Mouse (Mus musculus): Measurements from ENCODE around the gene Mylk2. TPM values are rescaled to one million over a fixed set of nuclear protein-coding genes. Genes with fewer than 3 reads are reported as not detected.

Gene Mylk2
- polyA plus RNA-seq, 1 experiment: not detected

DNA sequence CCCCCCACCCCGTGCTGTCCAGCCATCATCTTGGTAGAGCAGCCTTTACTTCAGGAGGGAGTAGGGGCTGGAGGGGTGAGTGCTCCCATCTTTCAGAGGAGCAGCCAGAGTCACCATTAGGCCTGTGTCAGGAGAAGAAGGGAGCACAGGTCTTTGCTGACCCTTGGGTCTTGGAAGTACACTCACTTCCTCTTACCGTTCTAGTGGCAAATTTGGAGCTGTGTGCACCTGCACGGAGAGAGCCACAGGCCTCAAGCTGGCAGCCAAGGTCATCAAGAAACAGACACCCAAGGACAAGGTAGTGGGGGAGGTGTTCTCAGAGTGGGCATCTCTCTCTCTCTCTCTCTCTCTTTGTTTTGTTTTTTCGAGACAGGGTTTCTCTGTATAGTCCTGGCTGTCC, 4.3 kb downstream of the Mylk2 start:
- H3K4me3 ChIP-seq (replicated peaks; ENCODE audit: insufficient read depth, low read depth, low read length): no peak overlapping the region
- DNase-seq: no peak
- TF ChIP-seq POLR2A (IDR thresholded peaks at IDR 0.05; ENCODE audit: borderline replicate concordance, insufficient read depth, low read length) (no peak), CTCF (IDR thresholded peaks at IDR 0.05; ENCODE audit: borderline replicate concordance, insufficient read depth, low read depth, low read length) (no peak)
- no peak overlapping the region for H3K27ac ChIP-seq (ENCODE audit: insufficient read depth, low read length)
- 79% methylated on average over 4 of the region's 4 CpGs for WGBS
- peaks cover 14% of the 10 kb centered on the region for H3K4me1 ChIP-seq (ENCODE audit: control insufficient read depth, insufficient read depth, low read length)
- H3K27me3 ChIP-seq (ENCODE audit: control insufficient read depth, insufficient read depth, low read length): no peaks in the 10 kb centered on the region

DNA sequence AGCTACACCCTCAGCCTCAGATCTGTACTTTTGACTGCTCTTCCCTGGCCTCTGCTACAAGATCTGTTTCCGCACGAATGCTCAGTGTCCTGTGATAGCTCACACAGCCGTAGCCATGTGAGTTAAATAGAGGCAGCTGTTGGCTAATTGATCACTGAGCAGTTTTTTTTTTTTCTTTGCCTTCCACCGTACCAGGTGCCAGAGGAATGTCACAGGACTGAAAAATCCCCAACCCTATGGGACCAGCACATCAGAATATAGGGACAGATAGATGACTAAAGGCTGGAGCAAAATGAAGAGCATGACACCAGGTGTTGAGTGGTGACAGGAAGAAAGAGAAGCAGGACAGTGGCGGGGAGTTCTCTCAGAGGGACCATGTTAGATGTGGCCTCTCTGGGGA, 5.0 kb downstream of the Mylk2 start:
- DNase-seq: no peak

DNA sequence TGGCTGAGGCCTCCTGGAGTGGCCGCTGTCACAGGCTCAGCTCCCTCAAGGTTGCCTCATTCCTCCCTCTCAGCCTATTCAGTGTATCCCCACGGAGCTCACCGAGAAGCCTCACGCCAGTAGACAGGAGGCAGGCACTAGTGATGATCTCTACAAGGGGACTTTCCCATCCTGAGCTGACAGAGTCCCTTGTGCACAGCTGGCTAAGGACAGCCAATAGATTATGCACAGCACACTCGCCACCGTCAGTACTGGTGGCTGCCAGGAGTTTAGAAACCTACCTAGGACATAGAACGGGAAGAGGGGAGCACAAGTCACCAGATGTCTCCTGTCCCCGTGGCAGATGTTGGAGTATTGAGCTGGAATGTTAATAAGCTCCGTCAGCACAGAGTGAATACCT, 6.5 kb downstream of the Mylk2 start:
- H3K27me3 ChIP-seq (ENCODE audit: control insufficient read depth, insufficient read depth, low read length): no peaks in the 10 kb centered on the region
- peaks cover 10% of the 10 kb centered on the region for H3K4me1 ChIP-seq (ENCODE audit: control insufficient read depth, insufficient read depth, low read length)
- no peak for TF ChIP-seq POLR2A (IDR thresholded peaks at IDR 0.05; ENCODE audit: borderline replicate concordance, insufficient read depth, low read length)
- TF ChIP-seq CTCF (IDR thresholded peaks at IDR 0.05; ENCODE audit: borderline replicate concordance, insufficient read depth, low read depth, low read length): no peak
- WGBS: 56% methylated on average over 9 of the region's 9 CpGs
- no peak overlapping the region for H3K4me3 ChIP-seq (replicated peaks; ENCODE audit: insufficient read depth, low read depth, low read length)
- DNase-seq: no peak
- H3K27ac ChIP-seq (ENCODE audit: insufficient read depth, low read length): no peak overlapping the region

More for the DNA sequence above, 5.0 kb downstream of the Mylk2 start:
- Histone ChIP-seq H3K4me3 (replicated peaks; ENCODE audit: insufficient read depth, low read depth, low read length) (no peak overlapping the region), H3K27me3 (ENCODE audit: control insufficient read depth, insufficient read depth, low read length) (no peaks in the 10 kb centered on the region), H3K4me1 (ENCODE audit: control insufficient read depth, insufficient read depth, low read length) (peaks cover 9% of the 10 kb centered on the region), H3K27ac (ENCODE audit: insufficient read depth, low read length) (no peak overlapping the region)
- TF ChIP-seq POLR2A (IDR thresholded peaks at IDR 0.05; ENCODE audit: borderline replicate concordance, insufficient read depth, low read length) (no peak), CTCF (IDR thresholded peaks at IDR 0.05; ENCODE audit: borderline replicate concordance, insufficient read depth, low read depth, low read length) (no peak)
- 72% methylated on average over 5 of the region's 5 CpGs for WGBS

- no peak for DNase-seq
- 31% methylated on average over 7 of the region's 7 CpGs for WGBS
- peaks cover 24% of the 10 kb centered on the region for H3K4me1 ChIP-seq (ENCODE audit: control insufficient read depth, insufficient read depth, low read length)
- no peak for TF ChIP-seq POLR2A (IDR thresholded peaks at IDR 0.05; ENCODE audit: borderline replicate concordance, insufficient read depth, low read length)
- TF ChIP-seq CTCF (IDR thresholded peaks at IDR 0.05; ENCODE audit: borderline replicate concordance, insufficient read depth, low read depth, low read length): no peak
- H3K27me3 ChIP-seq (ENCODE audit: control insufficient read depth, insufficient read depth, low read length): no peaks in the 10 kb centered on the region
- H3K4me3 ChIP-seq (replicated peaks; ENCODE audit: insufficient read depth, low read depth, low read length): no peak overlapping the region
- H3K27ac ChIP-seq (ENCODE audit: insufficient read depth, low read length): no peak overlapping the region
Observed at GRCm38 (mm10) chr2:152922376-152922775, 11.2 kb downstream of the Mylk2 start.

- Histone ChIP-seq H3K4me3 (replicated peaks; ENCODE audit: insufficient read depth, low read depth, low read length) (no peak overlapping the region), H3K27ac (ENCODE audit: insufficient read depth, low read length) (peak overlapping the region; percentile 32; the same call in 1 of the 2 replicates), H3K27me3 (ENCODE audit: control insufficient read depth, insufficient read depth, low read length) (no peaks in the 10 kb centered on the region), H3K4me1 (ENCODE audit: control insufficient read depth, insufficient read depth, low read length) (peaks cover 24% of the 10 kb centered on the region)
- no peak for TF ChIP-seq CTCF (IDR thresholded peaks at IDR 0.05; ENCODE audit: borderline replicate concordance, insufficient read depth, low read depth, low read length)
- TF ChIP-seq POLR2A (IDR thresholded peaks at IDR 0.05; ENCODE audit: borderline replicate concordance, insufficient read depth, low read length): no peak
- DNase-seq: peak; percentile 64 to 79
- WGBS: 23% methylated on average over 3 of the region's 3 CpGs
Observed at GRCm38 (mm10) chr2:152923621-152924020, 12.5 kb downstream of the Mylk2 start.

- WGBS: 39% methylated on average over 8 of the region's 8 CpGs
Observed at GRCm38 (mm10) chr2:152924128-152924527, 13.0 kb downstream of the Mylk2 start.

GRCm38 (mm10) chr2:152924543-152924942, 13.4 kb downstream of the Mylk2 start:
- Histone ChIP-seq H3K27ac (ENCODE audit: insufficient read depth, low read length) (no peak overlapping the region), H3K27me3 (ENCODE audit: control insufficient read depth, insufficient read depth, low read length) (no peaks in the 10 kb centered on the region), H3K4me1 (ENCODE audit: control insufficient read depth, insufficient read depth, low read length) (peaks cover 24% of the 10 kb centered on the region), H3K4me3 (replicated peaks; ENCODE audit: insufficient read depth, low read depth, low read length) (no peak overlapping the region)
- WGBS: 94% methylated on average over 5 of the region's 5 CpGs
- no peak for DNase-seq
- TF ChIP-seq CTCF (IDR thresholded peaks at IDR 0.05; ENCODE audit: borderline replicate concordance, insufficient read depth, low read depth, low read length): no peak
- no peak for TF ChIP-seq POLR2A (IDR thresholded peaks at IDR 0.05; ENCODE audit: borderline replicate concordance, insufficient read depth, low read length)

More at GRCm38 (mm10) chr2:152924128-152924527, 13.0 kb downstream of the Mylk2 start:
- Histone ChIP-seq H3K4me3 (replicated peaks; ENCODE audit: insufficient read depth, low read depth, low read length) (no peak overlapping the region), H3K27me3 (ENCODE audit: control insufficient read depth, insufficient read depth, low read length) (no peaks in the 10 kb centered on the region), H3K27ac (ENCODE audit: insufficient read depth, low read length) (0 out of 2 replicates have a peak overlapping the region, but pooled peaks have one; percentile 32), H3K4me1 (ENCODE audit: control insufficient read depth, insufficient read depth, low read length) (peaks cover 24% of the 10 kb centered on the region)
- no peak for DNase-seq
- TF ChIP-seq CTCF (IDR thresholded peaks at IDR 0.05; ENCODE audit: borderline replicate concordance, insufficient read depth, low read depth, low read length) (no peak), POLR2A (IDR thresholded peaks at IDR 0.05; ENCODE audit: borderline replicate concordance, insufficient read depth, low read length) (no peak)

- no peak overlapping the region for H3K27ac ChIP-seq (ENCODE audit: insufficient read depth, low read length)
Observed at GRCm38 (mm10) chr2:152925189-152925872, 14.2 kb downstream of the Mylk2 start.

More at GRCm38 (mm10) chr2:152925189-152925872, 14.2 kb downstream of the Mylk2 start:
- DNase-seq: no peak
- TF ChIP-seq CTCF (IDR thresholded peaks at IDR 0.05; ENCODE audit: borderline replicate concordance, insufficient read depth, low read depth, low read length): no peak
- no peak for TF ChIP-seq POLR2A (IDR thresholded peaks at IDR 0.05; ENCODE audit: borderline replicate concordance, insufficient read depth, low read length)
- no peaks in the 10 kb centered on the region for H3K27me3 ChIP-seq (ENCODE audit: control insufficient read depth, insufficient read depth, low read length)
- peaks cover 24% of the 10 kb centered on the region for H3K4me1 ChIP-seq (ENCODE audit: control insufficient read depth, insufficient read depth, low read length)
- no peak overlapping the region for H3K4me3 ChIP-seq (replicated peaks; ENCODE audit: insufficient read depth, low read depth, low read length)
- 76% methylated on average over 11 of the region's 11 CpGs for WGBS

Measured in cerebellum, adult 2 months (tissue).